Mouse (Mus musculus): Measurements from ENCODE around the gene Rasd2.

The Rasd2 gene

GRCm38 (mm10) chr8:75219877-75220738 is 6.4 kb downstream of the Rasd2 start:
- DNase-seq (ENCODE audit: low spot score), result no peak

- DNase-seq (ENCODE audit: low spot score), result no peak
These were observed 8.9 kb downstream of the Rasd2 start for GRCm38 (mm10) chr8:75222665-75223064.

- DNase-seq (ENCODE audit: low spot score), result no peak
These were observed 13.0 kb downstream of the Rasd2 start for GRCm38 (mm10) chr8:75226773-75227172.

GRCm38 (mm10) chr8:75233915-75234554 is 20.3 kb downstream of the Rasd2 start:
- DNase-seq (ENCODE audit: low spot score), result no peak

GRCm38 (mm10) chr8:75247331-75247730 is 33.6 kb downstream of the Rasd2 start:
- DNase-seq (ENCODE audit: low spot score), result no peak

GRCm38 (mm10) chr8:75249186-75249585 is 35.4 kb downstream of the Rasd2 start:
- DNase-seq (ENCODE audit: low spot score), result no peak

- no peak for DNase-seq (ENCODE audit: low spot score)
These were observed 40.3 kb downstream of the Rasd2 start for GRCm38 (mm10) chr8:75254027-75254426.

GRCm38 (mm10) chr8:75255635-75256034 is 41.9 kb downstream of the Rasd2 start:
- no peak for DNase-seq (ENCODE audit: low spot score)

- no peak for DNase-seq (ENCODE audit: low spot score)
These were observed 58.4 kb downstream of the Rasd2 start for GRCm38 (mm10) chr8:75272166-75272565.

All from spleen, adult 12 weeks (tissue).